Mouse (Mus musculus) heart, postnatal 10 days (tissue): Measurements from ENCODE around the gene Ttc30a2. TPM values are rescaled to one million over a fixed set of nuclear protein-coding genes. Genes with fewer than 3 reads are reported as not detected.
A peak's percentile ranks its signal among the peaks of the same experiment; 100 is the strongest.
"Not testable (repeated sequence)": the region's sequence is repeated elsewhere in the genome, so short reads cannot be mapped to it uniquely, and the experiment has no call there.

Experiments used
- DNase-seq, 2 experiments: peaks; one replicate each; pipeline ENCODE4 v3.0.0; 2021
- intact Hi-C: fragments of 180-260 bp; cut with DNase I; formaldehyde crosslinking; loops from one replicate; pipeline ENCODE4 v1.15.1; 2025
- total RNA-seq, 2 experiments: library from RNA; stranded (reverse); gene quantifications; 2 replicates each; pipeline ENCODE4 v1.2.3; 2021

The Ttc30a2 gene
- total RNA-seq, result 1 to 10 TPM; 1.0 to 1.6 TPM

DNA sequence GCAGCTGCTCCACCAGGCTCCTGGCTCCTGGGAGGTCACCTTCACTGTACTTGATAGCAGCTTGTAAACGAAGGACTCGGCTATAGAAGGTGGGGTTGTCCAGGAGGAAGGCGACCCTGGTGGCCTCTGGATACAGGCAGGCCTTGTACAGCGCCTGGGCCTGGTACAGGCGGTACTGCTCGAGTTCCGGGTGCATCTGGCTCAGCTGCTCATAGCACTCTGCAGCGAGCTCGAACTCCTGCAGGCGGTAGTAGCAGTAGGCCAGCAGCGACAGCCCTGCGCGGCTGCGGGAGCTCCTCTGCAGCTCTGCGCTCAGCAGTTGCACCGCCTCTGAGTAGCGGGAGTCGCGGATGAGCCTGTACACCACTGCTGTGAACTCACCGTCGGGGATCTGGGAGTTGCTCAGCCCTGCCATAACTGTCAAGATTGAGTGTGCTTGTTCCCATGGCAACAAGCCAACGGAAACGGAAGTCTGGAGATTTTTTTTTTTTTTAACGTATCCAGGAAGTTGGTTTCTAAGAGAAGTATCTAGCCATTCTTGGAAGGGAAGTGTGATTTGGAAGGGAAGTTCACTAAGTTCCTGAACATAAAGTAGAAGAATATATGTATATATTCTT, at the start of gene Ttc30a2:
Gene Ttc30a2 (minus strand): TSS at position 419 of the 617 bp plus-strand sequence.
- DNase-seq, result peak; percentile 58 to 80
- intact Hi-C loops, result not testable (repeated sequence)

DNA sequence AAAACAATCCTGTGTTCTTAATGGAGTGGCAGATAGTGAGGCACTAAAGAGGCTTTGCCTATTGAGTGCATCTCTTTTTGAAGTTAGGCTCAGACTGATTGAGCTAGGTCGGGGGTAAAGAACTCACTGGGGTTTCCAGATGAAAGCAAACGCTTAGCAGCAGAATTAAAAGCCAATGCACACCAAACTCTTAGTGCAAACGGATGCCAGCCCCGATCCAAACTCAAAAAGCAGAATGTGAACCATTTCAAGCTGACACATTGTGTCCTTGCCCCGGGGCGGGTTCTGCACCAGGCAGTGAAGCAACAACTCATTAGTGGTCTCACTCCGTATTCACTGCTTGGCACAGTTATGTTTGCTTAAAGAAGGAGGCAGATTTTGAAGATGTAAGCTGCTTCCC, 38.9 kb upstream of the Ttc30a2 start:
- intact Hi-C loops, result no loop called here

DNA sequence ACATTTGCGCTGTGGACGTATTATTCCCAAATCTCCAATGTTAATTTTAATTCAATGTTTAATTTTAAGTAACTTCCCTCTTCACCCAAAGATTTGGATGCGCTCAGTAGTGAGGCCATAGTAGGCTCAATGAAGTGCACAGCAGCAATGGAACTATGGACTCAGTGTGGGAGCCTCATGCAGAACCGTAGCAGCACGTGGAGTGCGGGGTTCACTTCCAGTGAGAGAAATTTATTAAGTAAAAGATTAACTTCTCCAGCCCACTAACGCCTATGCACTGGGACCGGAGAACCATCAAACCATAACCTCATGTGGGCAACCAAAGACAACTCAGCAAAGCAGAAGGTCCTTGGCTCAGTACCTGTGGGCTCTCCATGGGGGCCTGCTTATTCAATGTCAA, 38.2 kb upstream of the Ttc30a2 start:
- no peak for DNase-seq
- intact Hi-C loops, result no loop called here

More for the DNA sequence above, 38.9 kb upstream of the Ttc30a2 start:
- DNase-seq, result no peak

DNA sequence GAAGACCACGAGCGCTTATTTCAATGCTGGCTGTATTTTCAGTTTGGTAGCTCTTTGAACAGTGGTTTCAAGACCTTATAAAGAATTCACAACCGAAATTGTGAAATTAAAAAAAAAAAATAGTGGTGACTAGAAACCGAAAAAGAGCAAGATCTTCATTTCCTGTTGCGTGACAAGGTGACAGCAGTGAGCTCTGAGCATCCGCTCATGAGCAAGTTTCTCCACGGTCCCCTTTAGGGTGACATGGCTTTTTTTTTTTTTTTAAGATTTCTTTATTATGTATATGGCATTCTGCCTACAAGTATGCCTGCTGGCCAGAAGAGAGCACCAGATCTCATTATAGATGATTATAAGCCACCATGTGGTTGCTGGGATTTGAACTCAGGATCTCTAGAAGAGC, 37.5 kb upstream of the Ttc30a2 start:
- no peak for DNase-seq
- intact Hi-C loops, result no loop called here

DNA sequence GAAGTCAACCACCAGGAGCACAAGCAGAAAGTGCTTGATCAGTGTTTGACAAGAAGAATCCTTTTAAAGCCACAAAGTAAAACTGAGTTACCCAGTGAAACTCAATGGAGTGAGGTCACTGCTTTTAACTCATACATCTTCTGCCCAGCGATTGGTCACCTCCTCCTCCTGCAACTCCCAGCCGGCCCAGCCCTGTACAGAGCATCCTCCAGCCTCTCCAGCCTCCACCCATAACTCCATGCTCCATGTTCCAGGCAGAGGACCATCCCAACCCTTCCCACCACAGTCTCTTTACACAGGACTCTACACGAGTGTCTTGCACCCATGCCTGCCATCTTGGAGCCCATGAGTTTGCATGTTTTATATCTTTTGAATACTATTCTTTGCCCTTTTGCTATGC, 36.7 kb upstream of the Ttc30a2 start:
- no peak for DNase-seq
- intact Hi-C loops, result no loop called here

DNA sequence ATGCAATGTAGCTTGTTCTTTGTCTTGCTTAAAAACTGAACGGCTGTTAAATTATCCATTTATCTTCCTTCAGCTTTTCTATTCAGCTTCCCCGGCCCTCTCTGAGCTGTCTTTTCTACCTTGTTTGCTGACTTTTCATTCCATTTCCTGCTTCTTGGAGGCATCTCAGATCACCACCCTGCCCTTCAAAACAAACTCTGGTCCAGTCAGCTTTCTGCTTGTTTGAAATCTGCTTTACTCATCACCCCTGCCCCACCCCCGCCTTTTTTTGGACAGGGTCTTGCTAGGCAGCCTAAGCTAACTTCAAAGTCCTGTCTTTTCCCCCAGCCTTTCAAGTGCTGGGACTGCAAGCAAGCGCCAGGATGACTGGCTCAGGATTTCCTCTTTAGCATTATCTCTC, 28.2 kb upstream of the Ttc30a2 start:
- DNase-seq, result no peak
- intact Hi-C loops, result no loop called here

DNA sequence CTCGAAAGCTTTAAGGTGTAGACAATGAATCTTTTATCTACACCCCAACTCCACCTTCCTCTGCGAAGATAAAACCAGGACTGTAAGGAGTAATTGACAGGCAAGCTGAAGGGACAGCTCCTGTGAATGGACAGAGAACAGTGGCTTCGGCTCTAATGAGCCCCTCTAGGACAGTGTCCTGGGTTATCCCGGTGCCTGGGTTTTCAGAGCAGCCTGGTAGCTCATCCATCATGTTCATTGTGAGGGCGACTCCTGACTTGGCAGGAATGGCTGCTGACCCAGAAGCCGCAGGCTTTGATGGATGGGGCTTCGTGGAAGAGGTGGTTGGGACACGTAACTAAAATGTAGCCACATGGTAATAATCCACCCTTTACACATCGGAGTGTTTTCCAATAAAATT, 24.9 kb upstream of the Ttc30a2 start:
- no peak for DNase-seq
- intact Hi-C loops, result no loop called here

DNA sequence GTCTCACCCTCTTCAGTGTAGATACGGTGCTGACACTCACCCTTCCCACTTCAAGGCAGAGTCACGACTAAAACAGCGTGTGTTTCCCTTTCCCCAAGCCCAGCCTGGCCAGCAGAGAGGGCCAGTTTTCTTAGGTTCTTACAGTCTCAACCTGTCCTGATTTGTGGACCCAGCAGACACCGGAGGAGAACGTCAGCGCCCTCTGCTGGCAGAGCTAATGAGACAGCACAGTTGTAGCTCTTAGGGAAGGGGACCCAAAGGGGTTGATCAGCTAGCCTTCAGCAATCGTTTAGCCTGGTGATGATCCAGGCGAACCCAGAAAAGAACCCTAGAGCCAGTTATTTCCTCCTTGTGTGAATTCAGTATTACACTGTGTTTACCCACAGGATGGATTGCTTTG, 23.4 kb upstream of the Ttc30a2 start:
- DNase-seq, result peak; percentile 64 to 78
- intact Hi-C loops, result no loop called here

DNA sequence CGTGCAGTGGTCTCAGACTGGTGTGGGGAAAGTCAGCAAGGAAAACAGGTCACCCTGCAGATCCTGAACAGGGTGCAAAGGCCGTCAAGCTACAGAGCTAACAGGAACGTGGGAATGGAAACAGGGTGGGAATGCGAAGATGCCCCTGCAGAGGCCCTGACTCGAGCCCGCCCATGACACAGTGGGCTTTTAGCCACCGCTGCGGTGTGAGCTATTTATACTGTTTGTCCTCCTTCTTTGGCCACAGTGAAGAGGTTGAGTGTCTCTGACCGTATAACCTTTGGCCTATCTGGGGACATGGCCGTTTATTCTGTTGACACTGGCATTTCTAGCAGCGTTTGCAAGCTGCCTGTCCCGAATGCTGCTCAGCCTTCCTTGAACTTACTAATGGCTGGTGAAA, 21.7 kb upstream of the Ttc30a2 start:
- intact Hi-C loops, result no loop called here
- DNase-seq, result peak; percentile 45 to 56

DNA sequence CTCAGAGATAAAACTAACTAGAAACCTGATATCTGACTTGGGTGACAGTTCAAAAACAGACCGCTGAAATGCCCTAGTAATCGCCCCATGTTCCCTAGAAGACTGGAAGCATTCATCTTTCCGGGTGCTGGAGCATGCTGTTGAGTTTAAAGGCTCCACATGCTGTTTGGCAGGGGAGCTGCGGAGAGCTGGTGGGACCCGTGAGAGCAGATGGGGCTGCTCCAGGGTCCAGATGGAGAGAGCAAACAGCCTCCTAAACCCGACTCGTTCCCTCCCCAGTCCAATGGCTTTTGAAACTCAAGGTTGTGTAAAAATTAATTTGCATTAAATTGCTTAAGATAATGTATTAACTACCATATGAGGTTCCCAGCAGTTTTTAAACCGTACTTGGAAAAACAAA, 20.7 kb upstream of the Ttc30a2 start:
- intact Hi-C loops, result no loop called here

DNA sequence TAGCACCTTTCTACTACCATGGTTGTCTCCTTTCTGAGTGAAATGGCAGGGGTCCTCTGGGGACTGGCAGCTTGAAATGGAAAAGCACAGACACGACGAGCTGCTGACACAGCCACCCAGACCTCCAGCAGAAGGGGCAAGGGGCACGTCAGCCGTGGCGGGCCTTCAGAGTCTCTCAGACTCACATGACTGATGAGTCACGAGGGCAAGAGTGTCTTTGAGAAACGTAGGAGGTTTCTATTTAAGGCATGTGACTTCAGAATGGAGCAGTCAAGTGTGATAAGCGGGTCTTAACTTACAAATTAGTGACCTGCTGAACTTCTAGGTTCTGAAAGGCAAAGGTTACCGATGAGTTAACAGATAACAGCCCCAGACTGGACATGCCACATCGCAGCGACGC, 19.8 kb upstream of the Ttc30a2 start:
- DNase-seq, result no peak

More for the DNA sequence above, 20.7 kb upstream of the Ttc30a2 start:
- DNase-seq, result peak in 1 of 2 experiments; percentile 17

DNA sequence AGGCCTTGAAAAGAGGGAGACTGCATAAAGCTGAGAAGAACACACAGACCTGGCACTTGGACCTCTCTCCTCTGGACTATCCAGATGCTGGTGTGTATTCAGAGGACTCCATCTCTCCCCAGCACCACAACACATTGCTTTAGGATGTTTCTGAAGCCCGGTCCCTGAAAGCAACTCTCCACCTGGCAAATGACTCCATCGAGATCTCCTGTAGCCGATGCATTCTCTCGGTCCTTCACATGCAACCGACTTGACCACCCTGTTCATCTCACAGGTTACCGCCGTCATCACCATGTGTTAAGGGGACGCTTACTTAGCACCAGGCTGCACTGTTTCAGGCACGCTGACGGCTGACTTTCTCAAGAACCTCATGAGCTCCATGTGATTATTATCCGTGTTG, 16.9 kb upstream of the Ttc30a2 start:
- intact Hi-C loops, result no loop called here
- DNase-seq, result no peak

More for the DNA sequence above, 19.8 kb upstream of the Ttc30a2 start:
- intact Hi-C loops, result no loop called here

DNA sequence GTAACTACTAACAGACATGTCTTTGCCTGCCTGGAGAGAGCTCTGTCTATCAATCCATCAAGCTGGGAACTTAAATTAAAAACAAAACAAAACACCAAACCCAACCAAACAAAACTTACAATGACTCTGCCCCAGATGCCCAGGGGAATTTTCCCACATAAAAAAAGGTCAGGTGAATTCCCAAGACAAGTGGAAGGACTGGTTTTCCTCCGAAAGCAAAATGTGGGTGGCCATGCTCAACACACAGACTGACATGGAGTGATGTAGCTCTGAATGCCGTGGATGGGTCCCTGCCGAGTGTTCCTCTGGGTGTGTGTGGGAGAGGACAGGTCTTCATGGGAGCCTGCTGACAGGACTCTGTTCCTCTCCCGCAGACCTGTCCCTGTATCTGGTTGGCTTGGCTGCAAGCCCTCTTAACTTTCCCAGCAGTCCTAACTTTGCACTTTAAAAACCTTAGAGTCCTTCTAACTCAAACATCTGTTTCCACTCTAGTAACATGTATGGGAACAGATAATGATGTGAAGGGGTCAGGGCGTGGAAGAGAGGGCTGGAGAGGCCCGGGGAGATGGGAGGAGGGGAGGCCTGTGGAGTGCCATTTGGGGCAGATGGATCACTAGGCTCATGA, 13.7 kb upstream of the Ttc30a2 start:
- intact Hi-C loops, result loop anchor here (1.0 kb wide), 1 partner anchor 77 kb away; no protein-coding TSS in a partner anchor
- no peak for DNase-seq

DNA sequence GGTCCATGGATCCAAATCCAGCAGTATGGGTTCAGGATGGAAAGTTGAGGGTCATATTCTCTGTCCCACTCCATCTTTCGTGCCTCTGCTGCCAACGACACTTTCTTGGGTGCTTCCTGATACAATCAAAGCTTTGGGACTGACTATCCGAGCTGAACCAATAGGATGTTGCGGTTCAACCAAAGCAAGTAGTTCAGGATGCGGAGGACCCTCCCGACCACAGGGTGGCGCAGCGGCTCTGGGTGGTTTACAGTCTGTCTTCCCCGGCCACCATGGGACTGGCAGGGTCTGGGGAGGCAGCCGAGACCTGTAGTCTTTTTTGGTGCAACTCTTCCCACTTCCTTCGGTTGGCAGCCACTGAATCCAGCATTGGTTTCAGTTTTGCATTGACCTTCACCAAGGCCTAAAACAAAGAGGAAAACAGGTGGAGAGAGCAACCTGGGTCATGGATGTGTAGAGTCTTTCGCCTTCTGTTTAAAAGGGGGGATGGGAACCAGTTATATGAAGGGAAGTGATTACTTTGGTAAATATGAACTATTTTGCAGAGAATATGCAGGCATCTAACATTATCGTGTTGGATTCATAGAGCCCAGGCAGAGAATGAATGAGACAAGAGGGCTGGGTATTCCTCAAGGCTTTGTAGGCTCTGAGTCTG, 13.0 kb upstream of the Ttc30a2 start:
- DNase-seq, result peak; percentile 66 to 88
- intact Hi-C loops, result loop anchor here (1.0 kb wide), 1 partner anchor 77 kb away; no protein-coding TSS in a partner anchor

DNA sequence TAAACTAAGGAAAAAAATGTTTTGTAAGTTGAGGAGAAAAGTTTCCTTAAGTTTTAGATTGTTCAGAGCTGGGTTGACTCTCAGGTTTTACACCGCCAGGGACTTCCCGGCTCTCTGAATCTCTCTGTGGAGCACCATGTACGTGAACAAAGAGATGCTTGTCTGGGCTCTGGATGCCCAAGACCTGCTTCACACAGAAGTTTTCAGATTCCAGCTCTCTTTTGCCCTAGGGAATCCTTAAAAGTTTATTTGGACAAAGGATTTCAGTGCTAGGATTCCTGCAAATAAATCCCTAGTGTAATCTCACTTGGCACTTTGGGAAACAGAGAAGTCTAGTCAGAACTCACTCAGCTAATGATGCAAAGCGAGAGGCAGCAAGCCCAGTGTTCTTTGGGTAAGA, 11.7 kb upstream of the Ttc30a2 start:
- no peak for DNase-seq
- intact Hi-C loops, result loop anchor here (5.0 kb wide), 1 partner anchor 123 kb away; no protein-coding TSS in a partner anchor

DNA sequence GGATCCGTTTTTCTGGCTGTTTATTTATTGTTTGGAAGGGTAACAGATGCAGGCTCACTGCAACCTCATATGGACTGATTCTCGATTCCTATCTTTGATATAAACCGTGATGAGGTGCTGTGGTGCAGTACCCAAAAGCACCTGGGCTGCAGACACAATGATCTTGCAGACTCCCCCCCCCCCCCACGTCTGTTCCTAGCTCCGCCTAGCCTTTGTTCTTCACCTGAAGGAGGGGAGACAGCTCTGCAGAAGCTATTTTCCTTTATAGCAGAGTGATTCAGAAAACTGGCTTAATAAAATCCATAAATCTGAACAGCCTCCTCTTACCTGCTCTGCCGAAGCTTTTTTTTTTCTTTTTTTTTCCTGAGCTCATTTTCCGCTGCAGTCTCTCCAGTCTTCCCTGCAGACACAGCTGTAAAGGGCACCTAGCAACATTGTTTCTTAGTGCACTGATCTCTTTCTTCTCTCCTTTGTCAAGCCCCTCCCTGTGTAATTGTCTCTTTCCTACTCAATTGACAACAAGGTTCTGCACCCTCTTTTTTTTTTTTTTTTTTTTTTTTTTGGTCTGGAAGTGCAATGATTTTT, 10.9 kb upstream of the Ttc30a2 start:
- DNase-seq, result no peak

DNA sequence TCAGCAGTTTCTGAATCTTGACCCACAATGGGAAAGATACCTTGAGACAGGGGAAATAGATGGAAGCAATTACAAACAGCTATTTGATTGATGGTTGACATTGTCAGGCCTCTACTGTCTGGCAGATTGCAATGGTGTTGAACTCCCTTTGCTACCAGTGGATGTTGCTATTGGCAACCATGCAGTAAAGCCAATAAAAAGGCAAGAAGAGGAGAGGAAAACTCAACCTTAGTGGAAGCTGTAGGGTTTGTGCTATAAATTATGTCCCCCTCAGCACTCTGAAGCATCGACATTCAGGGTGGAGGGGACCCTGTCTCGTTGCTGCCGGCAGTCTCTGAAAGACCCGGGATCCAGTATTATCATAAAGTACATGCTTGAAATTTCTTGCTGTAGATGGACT, 10.4 kb upstream of the Ttc30a2 start:
- intact Hi-C loops, result loop anchor here (5.0 kb wide), 1 partner anchor 124 kb away; no protein-coding TSS in a partner anchor
- no peak for DNase-seq

More for the DNA sequence above, 10.9 kb upstream of the Ttc30a2 start:
- intact Hi-C loops, result loop anchor here (5.0 kb wide), 1 partner anchor 123 kb away; no protein-coding TSS in a partner anchor

DNA sequence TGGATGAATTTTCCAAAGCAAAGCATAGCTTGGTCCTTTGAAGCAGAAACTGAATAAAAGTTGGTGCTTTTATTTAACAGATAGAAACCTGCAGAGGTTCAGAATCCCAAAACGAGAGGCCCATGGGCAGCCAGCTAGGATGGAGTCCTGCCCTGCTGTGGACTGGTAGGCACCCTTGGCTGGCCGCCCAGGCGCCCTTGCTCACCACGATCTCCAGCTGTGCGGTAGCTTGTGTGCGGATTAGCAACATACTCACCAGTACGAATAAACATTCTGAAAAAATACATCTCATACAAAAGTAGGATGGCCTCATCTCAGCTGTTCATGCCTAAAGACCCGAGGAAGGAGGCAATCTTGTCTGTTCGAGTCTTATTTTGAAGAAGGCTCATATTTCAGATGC, 9.8 kb upstream of the Ttc30a2 start:
- DNase-seq, result no peak
- intact Hi-C loops, result loop anchor here (5.0 kb wide), 1 partner anchor 125 kb away; no protein-coding TSS in a partner anchor

DNA sequence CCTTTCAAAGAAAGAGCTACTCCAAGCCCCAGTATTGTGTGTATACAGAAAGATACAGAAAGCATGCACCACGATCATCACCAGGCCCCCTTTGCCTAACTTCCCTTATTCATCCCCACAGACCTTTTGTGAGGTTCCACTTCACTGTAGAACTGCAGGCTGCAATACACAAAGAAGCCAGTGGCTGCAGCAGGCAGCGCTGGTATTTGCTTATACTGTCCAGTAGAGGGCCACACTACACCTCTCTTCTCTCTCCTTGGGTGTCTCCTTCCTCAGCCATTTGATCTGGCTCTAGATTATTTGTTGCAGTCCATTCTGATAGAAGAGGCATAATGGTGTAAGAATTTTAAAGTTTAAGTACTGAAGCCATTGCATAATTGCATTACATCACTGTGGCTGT, 7.2 kb upstream of the Ttc30a2 start:
- intact Hi-C loops, result loop anchor here (5.0 kb wide), 1 partner anchor 127 kb away; no protein-coding TSS in a partner anchor
- peak; percentile 58 to 70 for DNase-seq

DNA sequence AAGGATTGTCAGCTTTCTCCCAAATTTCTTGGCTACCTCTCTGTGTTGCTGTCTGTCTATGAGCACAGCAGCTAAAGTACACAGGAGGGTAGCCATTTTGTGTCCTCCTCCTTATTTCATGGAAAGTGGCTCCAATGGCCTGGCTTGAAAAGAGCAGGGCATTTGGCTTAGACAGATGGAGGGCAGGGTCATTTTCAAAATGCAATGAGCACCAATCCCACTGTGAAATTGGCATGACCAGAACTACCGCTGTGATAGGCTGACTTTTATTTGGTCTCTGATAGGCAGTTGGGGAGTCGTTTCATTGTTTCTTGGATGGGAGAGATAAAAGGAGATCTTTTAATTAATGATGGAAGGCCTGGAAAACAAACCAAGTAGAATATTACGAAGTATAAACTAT, 5.9 kb upstream of the Ttc30a2 start:
- intact Hi-C loops, result no loop called here
- no peak for DNase-seq

DNA sequence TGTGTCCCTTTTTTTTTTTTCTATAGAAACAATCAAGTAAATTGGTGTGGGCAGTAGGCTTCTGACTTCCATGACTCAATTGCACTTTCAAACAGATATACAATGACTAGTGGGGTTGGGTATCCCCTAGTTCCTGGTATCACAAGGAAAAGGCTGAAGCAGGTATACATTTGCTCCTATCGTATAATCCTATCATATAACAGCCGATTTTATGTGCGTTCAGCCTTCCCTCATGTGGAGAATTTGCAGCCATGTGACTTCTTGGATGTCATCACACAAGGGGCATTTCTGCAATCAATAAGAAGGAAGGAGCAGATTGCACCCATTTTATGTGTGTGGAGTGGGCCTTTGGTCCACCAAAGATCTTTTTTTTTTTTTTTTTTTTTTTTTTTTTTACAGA, 5.1 kb upstream of the Ttc30a2 start:
- DNase-seq, result no peak
- intact Hi-C loops, result no loop called here
